Mouse (Mus musculus): Measurements from ENCODE around the gene Rfx7. TPM values are rescaled to one million over a fixed set of nuclear protein-coding genes. Genes with fewer than 3 reads are reported as not detected.

The Rfx7 gene
- 19.9 and 21.2 TPM in 2 replicates for polyA plus RNA-seq (2012; rRNA removed)

DNA sequence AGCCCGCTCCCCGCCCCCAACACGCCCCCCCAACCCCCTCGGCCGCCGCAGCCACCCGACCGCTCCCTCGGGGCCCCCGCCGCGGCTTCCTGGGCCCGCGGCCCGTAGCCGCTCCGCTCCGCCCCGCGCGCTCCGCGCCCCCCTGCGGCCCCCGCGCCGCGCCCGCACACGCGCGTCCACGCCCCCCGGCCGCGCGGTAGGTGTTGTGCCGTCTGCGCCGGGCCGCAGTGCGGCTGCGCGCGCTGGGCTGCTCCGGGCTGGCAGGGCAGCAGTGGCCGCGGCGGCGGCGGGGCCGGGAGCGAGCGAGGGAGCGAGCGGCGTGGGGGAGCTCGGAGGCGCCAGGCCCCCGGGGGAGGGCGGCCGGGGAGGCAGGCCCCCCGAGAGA is at the start of gene Rfx7:
Gene Rfx7, plus strand, starts transcription at position 245 of the 385 bp plus-strand sequence.
- peak; percentile 17 to 75 for DNase-seq (ENCODE audit: extremely low spot score in 1 of 2, low spot score in 1 of 2)

DNA sequence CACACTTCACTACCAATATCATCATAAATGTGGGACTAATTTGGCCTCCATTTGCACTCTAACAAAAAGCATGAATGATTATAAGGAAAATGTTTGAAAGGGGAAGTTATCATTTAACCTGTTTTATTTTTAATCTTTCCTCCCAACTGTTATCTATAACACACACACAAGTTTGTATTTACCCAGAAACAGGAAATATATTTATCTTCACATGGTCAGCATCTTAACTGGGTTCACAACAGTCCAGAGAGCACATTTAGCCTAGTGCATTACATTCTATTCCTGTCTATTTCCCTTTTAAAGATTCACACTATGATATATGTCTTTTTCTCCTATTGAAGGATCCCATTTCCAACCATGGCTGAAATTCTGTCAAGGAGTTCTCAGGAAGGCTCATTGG is 43.5 kb upstream of the Rfx7 start:
- DNase-seq (ENCODE audit: extremely low spot score in 1 of 2, low spot score in 1 of 2) = no peak

DNA sequence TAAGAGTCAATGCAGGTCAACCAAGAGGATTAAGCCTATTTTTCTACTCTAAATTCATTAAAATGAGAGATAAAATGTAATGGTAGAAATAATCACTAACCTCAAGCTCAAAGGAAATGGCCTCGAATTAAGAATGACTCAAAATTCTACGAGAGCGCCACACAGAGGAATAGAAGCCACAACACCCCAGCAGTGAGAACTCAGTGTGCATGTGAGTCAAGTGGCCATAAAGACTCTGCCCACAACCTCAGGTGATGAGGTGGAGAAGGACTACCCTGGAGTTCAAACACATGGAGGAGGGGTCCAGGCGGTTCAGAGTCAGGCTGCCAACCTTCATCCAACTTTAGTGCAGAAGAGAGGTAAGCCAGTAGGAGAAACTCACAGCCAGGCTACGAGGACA is 42.9 kb upstream of the Rfx7 start:
- no peak for DNase-seq (ENCODE audit: extremely low spot score in 1 of 2, low spot score in 1 of 2)

DNA sequence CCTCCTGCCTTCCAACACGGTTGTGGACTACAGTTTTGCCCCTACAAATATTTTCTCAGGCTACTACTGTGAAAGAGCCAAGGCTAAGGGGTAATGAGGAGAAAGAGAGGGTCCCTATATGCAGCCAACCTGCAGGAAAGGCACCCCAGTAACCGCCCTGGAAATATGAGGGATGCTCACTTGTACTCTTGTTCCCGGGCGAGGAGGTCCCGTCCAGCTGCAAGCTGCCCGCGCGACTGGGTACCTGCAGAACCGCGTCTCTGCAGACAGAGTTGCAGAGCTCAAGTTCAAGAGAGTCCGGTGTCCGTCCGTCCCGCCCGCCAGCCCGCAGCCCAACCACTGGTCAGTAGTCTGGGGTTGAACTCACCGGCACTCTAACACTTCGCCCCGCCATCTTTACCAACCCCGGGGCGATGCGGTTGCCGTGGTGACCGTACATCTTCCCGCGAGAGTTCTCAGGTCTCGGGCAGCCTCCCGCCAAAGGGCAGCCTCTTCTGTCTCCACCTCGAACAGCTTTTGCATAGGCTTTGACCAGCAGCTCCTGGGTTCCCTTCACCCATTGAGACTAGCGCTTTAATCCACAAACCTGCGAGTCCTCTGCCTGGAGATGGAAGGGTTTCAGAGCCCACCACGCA is 40.4 kb upstream of the Rfx7 start:
- peak; percentile 85 to 89 for DNase-seq (ENCODE audit: extremely low spot score in 1 of 2, low spot score in 1 of 2)

DNA sequence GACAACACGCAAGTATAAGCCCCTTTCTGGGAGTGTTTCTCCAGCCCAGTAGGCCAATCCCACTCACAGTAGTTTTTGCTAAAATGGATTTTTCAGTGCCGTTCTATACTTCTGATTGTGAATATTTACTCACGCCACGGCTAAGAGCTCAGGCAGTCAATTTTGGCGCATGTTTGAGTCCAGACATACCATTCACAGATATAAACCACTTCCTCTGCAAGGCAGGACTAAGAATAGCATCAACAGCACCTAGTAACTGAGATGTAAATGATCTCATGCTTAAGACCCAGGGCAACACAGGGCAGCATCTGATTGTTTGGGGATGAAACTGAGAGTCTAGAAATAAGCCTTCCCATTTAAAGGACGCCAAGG is 39.9 kb upstream of the Rfx7 start, which contains the start of gene Tex9:
Gene Tex9, minus strand, starts transcription at position 19 of the 372 bp plus-strand sequence.
- DNase-seq (ENCODE audit: extremely low spot score in 1 of 2, low spot score in 1 of 2) = peak in 1 of 2 experiments; percentile 6

DNA sequence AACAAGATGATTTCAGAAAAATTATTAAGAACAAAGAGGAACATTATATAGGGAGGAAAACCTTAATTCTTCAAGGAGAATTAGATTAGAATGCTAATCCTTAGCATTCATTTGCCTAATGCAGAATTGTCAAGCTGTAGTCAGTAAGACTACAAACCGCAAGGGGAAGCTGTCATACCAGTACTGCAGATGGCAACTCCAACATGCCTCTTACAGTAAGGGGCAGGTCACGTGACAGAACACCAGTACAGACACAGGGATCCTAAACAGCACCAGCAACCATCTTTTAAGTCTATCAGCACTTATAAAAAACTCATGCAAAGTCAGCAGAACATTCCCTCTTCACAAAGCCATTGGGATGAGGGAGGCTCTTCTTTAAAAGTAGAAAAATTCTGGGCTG is 38.6 kb upstream of the Rfx7 start:
- no peak for DNase-seq (ENCODE audit: extremely low spot score in 1 of 2, low spot score in 1 of 2)

DNA sequence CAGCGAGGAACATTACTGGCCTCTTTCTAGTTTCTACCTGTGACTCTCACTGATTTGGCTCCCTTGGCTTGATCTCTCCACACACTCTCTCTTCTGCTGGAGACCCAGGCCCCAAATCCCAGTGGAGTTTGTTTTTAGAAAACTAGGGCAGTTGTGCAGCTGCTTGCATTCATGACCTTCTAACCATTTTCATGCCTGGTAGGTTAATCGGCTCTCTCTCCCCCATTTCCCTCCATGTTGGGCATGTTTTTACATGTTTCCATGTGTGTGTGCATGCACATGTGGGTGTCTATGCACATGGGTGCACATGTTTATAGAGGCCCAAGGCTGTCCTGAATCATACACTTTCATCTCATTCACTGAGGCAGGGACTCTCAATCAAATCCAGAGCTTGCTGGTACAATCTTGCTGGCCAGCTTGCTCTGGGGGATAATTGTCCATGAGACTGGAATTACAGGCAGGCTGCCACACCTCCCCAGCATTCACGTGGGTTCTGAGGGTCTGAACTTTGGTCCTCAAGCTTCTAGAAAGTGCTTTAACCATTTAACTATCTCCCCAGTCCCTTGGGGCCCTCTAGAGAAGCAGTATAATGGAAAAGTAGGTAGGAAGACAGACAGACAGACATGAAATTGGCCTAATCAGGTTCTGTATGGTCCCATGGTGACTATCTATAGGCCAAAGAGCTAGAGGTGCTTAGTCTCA is 37.9 kb upstream of the Rfx7 start:
- no peak for DNase-seq (ENCODE audit: extremely low spot score in 1 of 2, low spot score in 1 of 2)

DNA sequence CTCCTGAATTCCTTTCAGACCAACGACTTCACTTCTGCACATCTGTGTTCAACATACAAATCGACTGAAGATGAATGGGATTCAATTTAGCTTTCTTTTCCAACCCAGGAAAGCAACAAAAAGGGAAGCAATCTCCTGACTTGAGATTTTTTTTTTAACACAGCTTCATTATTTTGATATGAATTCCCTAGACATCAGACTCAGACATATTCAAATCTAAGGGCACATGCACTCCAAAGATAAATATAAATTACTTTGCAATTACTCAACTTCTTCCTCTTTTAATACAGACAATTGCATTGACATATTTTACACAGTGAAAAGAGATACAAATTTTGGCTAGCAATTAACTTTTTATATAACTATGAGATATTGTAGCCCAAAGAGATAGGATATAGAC is 35.3 kb upstream of the Rfx7 start:
- no peak for DNase-seq (ENCODE audit: extremely low spot score in 1 of 2, low spot score in 1 of 2)

DNA sequence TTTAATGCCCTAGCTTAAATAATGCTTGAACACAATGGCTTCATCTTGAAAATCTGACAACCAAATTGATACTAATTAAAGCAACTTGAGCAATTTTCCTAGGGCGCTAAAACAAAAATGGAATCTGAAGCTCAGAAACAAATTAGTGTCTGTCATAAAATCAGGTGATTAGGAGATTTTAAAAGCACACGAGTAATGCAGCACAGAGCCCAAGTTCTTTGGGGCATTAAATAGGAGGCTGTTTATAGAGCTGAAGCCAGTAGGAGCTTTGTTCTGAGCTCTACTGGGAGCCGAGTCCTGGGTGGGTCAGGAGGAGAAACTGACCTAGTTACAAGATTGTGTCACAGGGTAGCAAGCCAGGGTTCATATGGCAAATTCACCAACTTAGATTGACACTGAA is 34.9 kb upstream of the Rfx7 start:
- no peak for DNase-seq (ENCODE audit: extremely low spot score in 1 of 2, low spot score in 1 of 2)

DNA sequence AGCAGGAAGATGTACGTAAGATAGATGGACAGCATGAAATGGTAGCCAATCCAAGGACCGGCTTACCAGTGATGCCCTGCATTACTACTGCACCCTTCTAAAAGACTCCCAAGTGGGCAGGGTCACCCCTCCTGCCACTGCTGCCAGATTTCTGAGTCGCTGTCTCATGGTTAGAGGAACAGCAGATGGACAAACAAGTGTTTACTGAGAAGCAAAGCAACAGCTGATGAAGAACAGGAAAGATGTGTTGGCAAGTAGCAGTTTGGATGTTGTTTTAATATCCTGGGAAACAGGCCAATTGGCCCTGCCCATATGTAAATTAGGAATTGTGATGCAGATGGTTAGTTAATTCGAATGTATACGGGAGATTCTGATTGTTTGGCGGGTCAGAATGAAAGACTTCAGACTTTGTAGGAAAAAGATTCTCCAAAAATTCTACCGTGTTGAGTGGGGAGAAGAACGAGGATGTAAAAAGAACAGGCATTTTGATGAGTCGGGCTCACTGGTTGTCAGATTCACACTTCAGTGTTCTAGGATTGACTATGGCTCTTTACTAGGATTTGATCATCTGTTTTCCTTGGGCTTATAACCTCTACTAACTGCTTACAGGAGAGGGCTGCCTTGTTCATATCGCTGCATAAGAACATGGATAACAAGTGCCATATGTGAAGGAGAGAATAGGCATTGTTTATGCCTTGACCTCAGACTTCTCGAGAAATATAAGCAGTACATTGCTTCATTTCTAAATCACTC is 19.6 kb upstream of the Rfx7 start:
- DNase-seq (ENCODE audit: extremely low spot score in 1 of 2, low spot score in 1 of 2) = no peak

DNA sequence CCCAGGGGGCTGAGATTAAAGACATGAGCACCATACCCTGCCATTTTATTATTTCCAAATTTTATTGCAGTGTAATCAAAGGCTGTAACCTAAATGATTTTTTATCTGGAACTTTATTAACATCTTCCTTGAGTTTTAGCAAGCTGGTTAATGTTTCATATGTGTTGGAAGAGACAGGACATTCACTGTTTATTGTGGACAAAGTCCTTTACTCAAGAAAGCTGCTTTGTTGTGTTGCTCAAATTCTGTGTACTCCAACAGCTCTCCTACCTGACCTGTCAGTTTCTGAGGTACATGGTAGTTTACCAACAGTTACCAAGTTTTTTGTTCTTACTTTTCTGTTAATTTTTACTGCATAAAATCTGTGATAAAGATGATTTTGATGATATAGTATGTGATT is 16.7 kb upstream of the Rfx7 start:
- no peak for DNase-seq (ENCODE audit: extremely low spot score in 1 of 2, low spot score in 1 of 2)

DNA sequence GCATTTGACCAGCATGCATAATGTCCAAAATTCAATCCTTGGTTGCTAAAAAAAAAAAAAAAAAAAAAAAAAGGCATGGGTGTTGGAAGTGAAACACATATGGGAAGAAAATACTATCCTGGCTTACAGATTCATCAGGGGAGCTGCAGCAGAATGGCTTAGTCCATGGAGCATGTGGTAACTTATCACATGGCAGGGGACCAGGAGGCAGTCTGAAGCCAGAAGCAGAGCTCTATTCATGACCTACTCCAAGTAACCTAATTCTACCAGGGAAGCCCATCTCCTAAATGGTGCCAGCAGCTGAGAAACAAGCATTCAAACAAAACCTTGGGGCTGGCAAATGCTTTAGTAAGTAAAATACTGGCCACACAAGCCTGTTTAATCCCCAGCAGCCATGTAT is 12.8 kb upstream of the Rfx7 start:
- no peak for DNase-seq (ENCODE audit: extremely low spot score in 1 of 2, low spot score in 1 of 2)

DNA sequence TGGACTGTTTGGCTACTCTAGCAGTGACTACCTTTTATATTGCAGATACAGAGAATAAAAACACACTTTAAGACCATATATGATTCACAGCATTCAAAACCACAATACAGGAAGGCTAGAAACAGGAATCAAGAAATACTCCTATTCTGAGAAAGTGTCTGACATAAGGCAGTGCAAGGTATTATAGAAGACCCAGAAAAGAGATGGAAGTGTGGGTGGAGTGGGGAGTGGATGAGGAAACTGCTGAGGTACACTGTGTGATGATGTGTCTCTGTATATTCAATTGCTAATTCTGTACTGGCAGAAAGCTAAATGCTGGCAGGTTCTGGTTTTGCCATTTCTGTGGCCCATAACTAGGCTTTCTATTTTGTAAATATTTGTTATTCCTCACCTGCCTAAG is 11.2 kb upstream of the Rfx7 start:
- peak in 1 of 2 experiments; percentile 44 for DNase-seq (ENCODE audit: extremely low spot score in 1 of 2, low spot score in 1 of 2)

DNA sequence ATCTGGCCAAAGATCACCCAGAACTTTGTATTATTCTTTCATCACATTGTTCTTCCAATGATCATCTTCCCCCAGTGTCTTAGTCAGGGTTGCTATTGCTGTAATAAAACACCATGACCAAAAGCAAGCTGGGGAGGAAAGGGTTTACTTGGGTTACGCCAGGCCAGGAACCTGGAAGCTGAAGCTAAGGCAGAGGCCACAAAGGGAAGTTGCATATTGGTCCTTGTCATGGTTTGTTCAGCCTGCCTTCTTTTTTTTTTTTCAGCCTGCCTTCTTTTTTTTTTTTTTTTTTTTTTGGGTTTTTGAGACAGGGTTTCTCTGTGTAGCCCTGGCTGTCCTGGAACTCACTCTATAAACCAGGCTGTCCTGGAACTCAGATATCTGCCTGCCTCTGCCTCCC is 5.9 kb upstream of the Rfx7 start:
- DNase-seq (ENCODE audit: extremely low spot score in 1 of 2, low spot score in 1 of 2) = no peak

DNA sequence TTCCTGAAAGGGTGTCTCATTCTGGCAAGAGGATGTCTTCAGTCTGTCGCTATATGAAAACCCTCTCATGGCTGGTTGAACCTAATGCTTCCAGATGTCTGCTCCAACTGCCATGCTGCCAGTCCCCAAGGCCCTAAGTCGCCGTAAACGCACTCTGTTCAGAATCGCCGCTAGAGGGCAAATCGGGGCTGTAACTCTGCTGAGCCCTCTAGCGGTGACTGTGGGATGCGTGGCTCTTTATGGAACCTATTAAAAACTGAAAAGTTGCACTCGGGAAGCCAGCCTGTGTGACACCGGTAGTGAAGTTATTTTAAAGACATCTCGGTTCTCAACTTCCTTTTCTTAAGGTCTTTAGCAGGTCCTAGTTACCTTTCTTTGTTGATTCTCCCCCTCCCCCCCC is 1.8 kb upstream of the Rfx7 start:
- DNase-seq (ENCODE audit: extremely low spot score in 1 of 2, low spot score in 1 of 2) = peak; percentile 53 to 95

DNA sequence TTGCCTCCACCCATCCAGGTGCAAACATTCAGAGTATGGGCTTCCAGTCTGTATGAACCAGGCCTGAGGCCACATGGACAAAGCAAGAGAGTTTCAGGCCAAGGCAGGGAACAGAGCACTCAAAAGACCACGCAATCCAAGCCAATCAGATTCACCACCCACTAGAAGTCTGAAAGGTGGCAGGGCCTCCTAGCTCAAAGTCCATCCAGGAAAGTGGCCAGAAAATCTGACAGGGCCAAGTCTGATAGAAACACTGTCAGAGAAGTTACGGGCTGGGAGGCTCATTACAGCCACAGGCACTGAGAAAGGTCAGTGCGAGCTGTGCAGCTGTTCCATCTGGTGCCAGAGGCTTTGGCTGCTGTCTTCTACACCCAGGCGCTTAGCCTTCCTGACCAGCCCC is 1.2 kb upstream of the Rfx7 start:
- DNase-seq (ENCODE audit: extremely low spot score in 1 of 2, low spot score in 1 of 2) = no peak

DNA sequence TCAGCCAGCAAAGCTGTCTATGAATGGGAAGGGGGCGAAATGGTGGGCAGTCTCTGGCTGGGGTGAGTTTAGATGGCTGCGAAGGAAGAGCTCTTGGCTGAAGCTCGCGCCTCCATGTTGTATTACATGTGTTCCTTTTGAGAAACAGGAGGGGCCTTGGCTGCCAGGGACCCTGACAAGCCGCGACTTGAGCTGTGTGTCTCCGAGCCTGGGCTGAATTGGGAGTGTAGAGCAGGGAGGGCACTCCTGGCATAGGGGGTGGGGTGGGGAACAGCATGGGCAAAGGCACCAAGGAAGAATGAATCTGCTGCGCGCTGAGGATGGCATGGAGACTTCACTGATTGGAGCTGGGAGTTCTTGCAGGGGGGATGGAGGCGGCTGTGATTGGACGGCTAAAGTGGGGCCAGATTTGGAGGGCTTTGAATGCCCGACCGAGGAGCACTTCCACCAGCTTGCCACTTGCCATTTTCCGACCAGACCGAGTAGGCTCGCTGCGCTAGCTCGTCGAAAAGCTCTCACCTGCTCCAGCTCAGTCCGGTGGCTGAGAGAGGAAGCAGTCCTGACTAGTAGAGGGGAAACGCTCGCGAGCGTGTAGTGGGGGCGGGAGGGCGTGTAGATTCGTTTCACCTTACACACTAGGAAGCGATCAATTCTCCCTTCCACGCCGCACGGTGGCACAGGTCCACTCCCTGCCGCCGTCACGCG is 597 bp upstream of the Rfx7 start:
- peak; percentile 74 to 85 for DNase-seq (ENCODE audit: extremely low spot score in 1 of 2, low spot score in 1 of 2)

DNA sequence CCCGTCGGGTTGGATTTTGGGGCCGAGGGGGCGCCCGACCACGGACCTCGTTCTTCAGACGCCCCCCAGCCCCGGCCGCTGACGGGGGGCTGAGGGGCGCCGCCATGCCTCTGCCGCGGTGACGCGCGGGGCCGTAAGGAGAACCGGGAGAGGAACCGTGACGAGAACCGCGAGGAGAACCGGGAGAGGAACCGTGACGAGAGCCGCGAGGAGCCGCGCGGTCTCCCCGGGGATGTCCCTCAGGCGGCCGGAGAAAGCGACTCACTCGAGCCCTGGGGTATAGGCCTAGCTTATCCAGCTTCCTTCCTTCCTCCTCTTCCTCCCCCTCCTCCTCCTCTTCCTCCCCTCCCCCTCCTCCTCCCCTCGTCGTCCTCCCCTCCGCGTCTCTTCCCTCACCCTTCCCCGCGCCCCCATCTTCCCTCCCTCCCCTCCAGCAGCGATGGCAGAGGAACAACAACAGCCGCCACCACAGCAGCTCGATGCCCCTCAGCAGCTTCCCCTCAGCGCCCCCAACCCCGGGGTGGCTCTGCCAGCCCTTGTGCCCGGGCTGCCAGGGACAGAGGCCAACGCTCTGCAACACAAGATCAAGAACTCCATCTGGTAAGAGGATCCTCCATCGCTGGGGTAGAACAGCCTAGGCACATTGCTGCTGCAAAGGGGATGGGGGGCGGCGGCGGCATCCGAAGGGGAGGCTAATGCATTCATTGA is 495 bp downstream of the Rfx7 start:
- DNase-seq (ENCODE audit: extremely low spot score in 1 of 2, low spot score in 1 of 2) = peak; percentile 10 to 42

DNA sequence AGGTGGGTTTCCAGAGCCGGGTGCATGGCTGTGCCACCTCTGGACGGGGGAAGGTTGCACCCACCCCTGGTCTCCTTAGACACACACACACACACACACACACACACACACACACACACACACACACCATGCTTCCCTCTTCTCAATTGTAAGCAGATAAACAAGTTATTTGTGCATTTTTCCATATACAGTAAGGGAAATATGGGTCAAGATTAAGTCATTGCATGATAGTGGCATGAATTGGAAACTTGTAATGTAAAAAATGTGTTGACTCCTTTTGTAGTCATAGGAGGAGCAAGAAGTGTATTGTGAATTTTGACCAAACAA is 1.0 kb downstream of the Rfx7 start:
- DNase-seq (ENCODE audit: extremely low spot score in 1 of 2, low spot score in 1 of 2) = no peak

DNA sequence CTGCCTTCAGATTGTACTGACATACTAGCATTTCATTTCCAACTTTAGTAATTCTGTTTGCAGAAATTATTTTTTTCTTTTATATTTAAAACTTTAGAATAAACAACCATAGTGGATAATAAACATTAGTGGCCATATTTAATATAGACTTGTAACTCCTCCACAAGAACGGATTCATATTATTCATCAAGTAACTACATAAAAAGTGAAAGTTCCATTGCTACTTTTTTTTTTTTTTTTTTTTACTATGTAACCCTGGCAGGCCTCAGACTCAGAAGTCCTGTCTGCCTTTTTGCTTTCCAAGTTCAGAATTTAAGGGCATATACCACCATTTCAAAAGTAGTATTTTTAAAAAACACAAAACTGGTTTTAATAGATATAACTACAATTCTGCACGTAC is 2.9 kb downstream of the Rfx7 start:
- no peak for DNase-seq (ENCODE audit: extremely low spot score in 1 of 2, low spot score in 1 of 2)

DNA sequence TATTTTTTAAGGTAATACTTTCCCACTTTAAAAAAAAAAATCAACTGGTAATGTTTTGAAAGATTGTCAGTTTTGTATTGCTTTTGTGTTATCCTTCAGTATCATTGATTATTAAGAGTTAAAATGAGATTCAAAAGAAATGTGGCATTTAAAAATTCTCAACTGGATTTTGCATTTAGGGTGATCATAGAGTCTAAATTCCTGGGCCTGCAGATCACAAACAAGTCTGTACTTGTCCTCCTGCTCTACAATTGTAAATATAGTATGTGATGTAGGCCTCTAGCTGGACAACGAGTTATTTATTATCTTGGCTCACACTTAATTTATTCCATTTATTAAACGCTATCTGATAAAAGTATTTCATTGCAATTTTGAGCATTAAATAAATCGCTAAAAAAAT is 3.4 kb downstream of the Rfx7 start:
- no peak for DNase-seq (ENCODE audit: extremely low spot score in 1 of 2, low spot score in 1 of 2)
